Mouse (Mus musculus) ovary, postnatal 14 days (tissue): Measurements from ENCODE around the gene Ecsit.

Experiments
- DNase-seq: peaks from one replicate; pipeline ENCODE4 v3.0.0; 2022; ENCODE audit warnings: low spot score

Gene Ecsit

GRCm38 (mm10) chr9:22051161-22051957 lies 33.9 kb downstream of the Ecsit start:
- no peak for DNase-seq

GRCm38 (mm10) chr9:22050351-22050889 lies 34.8 kb downstream of the Ecsit start:
- DNase-seq = peak; percentile 46

GRCm38 (mm10) chr9:22049721-22050270 lies 35.4 kb downstream of the Ecsit start:
- DNase-seq = no peak

GRCm38 (mm10) chr9:22049315-22049714 lies 35.9 kb downstream of the Ecsit start:
- DNase-seq = no peak

- DNase-seq = no peak
Observed at GRCm38 (mm10) chr9:22047329-22047728, 37.9 kb downstream of the Ecsit start.

GRCm38 (mm10) chr9:22041832-22042231 lies 43.4 kb downstream of the Ecsit start:
- no peak for DNase-seq

GRCm38 (mm10) chr9:22037826-22038225 lies 47.4 kb downstream of the Ecsit start:
- DNase-seq = no peak

GRCm38 (mm10) chr9:22035300-22036044 lies 49.8 kb downstream of the Ecsit start:
- DNase-seq = no peak

- DNase-seq = no peak
Observed at GRCm38 (mm10) chr9:22030386-22030785, 54.9 kb downstream of the Ecsit start.

- DNase-seq = no peak
Observed at GRCm38 (mm10) chr9:22028467-22028866, 56.8 kb downstream of the Ecsit start.

- no peak for DNase-seq
Observed at GRCm38 (mm10) chr9:22024592-22024991, 60.6 kb downstream of the Ecsit start.
